Mouse (Mus musculus): Measurements from ENCODE around the gene Ppp1r13b.

DNA sequence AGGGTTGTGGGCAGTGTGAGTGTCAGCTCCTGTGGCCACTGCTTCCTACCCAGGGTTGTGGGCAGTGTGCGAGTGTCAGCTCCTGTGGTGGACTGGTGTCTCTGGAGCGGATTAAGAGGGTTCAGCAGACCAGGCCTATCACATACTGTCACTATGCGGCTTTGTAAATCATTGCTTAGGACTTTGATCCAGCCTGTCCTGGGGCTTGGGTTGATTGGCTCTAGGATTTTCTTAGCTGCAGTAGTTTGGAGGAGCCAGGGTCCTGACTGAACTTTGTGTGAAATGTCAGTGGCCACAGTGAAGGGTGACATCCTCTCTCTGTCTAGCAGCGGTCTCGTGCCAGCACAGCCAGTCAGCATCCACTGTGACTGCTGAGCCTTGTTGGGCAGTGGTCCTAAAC lies 117.8 kb downstream of the Ppp1r13b start:
- TF ChIP-seq CTCF (IDR thresholded peaks at IDR 0.05) (no peak), EP300 (IDR thresholded peaks at IDR 0.05) (no peak)

Measured in lung, postnatal 0 days (tissue).